Mouse (Mus musculus): ENCODE results near the gene Gm13762.
"Not testable (repeated sequence)": the region's sequence is repeated elsewhere in the genome, so short reads cannot be mapped to it uniquely, and the experiment has no call there.

Gene Gm13762

GRCm38 (mm10) chr2:88980181-88980580 is at the start of gene Gm13762:
Gene Gm13762 (minus strand): TSS chr2:88980281.
- no peak for DNase-seq (ENCODE audit: inconsistent ontology term)

- DNase-seq (ENCODE audit: inconsistent ontology term), result not testable (repeated sequence)
Observed at GRCm38 (mm10) chr2:89021436-89021835, 41.4 kb upstream of the Gm13762 start.

- no peak for DNase-seq (ENCODE audit: inconsistent ontology term)
Observed at GRCm38 (mm10) chr2:89018240-89018639, 38.2 kb upstream of the Gm13762 start, which contains the start of gene Olfr1216. Gene Olfr1216 (minus strand): TSS chr2:89018340.

DNA sequence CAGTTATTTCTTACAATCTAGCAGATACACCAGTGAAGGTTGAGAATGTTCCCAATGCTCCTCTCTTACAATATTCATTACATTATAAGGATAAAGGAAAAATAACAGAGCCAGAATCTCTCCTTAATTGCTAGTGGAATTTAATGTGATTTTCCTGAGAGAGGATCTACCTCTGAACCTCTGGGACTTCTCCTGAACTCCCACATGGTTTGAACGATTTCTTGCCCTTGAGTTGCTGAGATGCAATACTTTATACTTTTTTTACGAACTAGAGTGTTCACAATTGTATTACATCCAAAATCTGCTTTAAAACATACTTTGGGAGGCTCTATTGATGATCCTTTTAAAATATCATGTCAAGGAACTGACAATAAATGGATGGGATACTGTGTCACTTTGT is 26.8 kb upstream of the Gm13762 start, which contains the start of gene Olfr1215:
Gene Olfr1215 (minus strand): TSS at position 101 of the 400 bp plus-strand sequence.
- DNase-seq (ENCODE audit: inconsistent ontology term), result no peak

DNA sequence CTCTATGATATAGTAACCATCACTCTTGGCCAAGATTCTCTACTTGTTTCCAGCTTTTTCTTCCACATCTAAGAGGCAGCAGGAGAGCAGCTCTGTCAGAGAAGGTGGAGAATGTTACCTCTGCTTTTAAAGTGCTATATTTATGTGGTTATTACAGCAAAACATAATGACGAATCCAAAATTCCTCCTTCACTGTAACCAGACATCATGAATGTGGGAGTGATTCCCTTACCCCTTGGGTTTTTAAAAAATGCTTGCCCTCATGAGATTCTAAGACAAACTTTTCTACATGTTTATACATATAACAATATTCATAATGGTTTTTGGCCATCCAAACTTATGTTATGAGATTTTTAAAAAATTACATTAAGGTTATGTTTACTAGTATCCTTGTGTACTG is 12.5 kb upstream of the Gm13762 start, which contains the start of gene Olfr1214:
Gene Olfr1214 (minus strand): TSS at position 101 of the 400 bp plus-strand sequence.
- no peak for DNase-seq (ENCODE audit: inconsistent ontology term)

GRCm38 (mm10) chr2:88953669-88954068 is 26.4 kb downstream of the Gm13762 start, which contains the start of gene Olfr1212:
Gene Olfr1212 (plus strand): TSS chr2:88953969.
- DNase-seq (ENCODE audit: inconsistent ontology term), result no peak

GRCm38 (mm10) chr2:88938011-88938410 is 42.1 kb downstream of the Gm13762 start, which contains the start of gene Olfr1211:
Gene Olfr1211 (minus strand): TSS chr2:88938111.
- no peak for DNase-seq (ENCODE audit: inconsistent ontology term)

Data from Muller cell, postnatal 12 days (primary cell).